Mouse (Mus musculus): ENCODE measurements at regions not wholly inside any gene's neighbourhood (a gene's known extent, or its start where the extent isn't known, plus 50 kb on each side); places are given as distances from the start of the nearest gene placed in this dataset.

DNA sequence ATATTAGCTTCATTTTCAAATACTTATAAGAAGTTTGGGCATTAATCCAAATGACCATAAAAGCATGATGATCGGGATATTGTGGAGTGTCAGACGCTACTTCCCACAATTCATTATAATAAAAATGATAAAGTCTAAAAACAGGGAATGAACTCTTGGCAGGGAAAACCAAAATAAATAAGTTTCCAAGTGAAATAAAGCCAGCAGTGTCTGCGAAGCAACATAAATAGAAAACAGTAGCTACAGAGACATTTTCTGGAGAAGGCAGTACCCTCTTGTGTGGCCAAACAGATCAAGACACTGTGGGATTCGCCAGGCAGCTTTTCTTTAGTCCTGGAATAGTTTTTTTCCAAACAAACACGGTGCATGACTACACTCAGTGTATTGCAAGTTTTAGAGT lies 172.7 kb upstream of the Hand2 start:
- no peaks in the 10 kb centered on the region for H3K36me3 ChIP-seq (ENCODE audit: control insufficient read depth, insufficient read depth, low read length)
- no peak overlapping the region for H3K4me3 ChIP-seq (ENCODE audit: low read depth, low read length)
- 79% methylated on average over 5 of the region's 5 CpGs for WGBS
- H3K27ac ChIP-seq (ENCODE audit: low read depth, low read length) = no peak overlapping the region
- ATAC-seq (ENCODE audit: low read depth) = no peak
- H3K9ac ChIP-seq (replicated peaks; ENCODE audit: low read depth, low read length) = no peak overlapping the region
- H3K9me3 ChIP-seq (ENCODE audit: control insufficient read depth, low read length) = no peaks in the 10 kb centered on the region
- no peak overlapping the region for H3K4me2 ChIP-seq (ENCODE audit: low read depth, low read length)
- no peaks in the 10 kb centered on the region for H3K27me3 ChIP-seq (ENCODE audit: control insufficient read depth, insufficient read depth, low read length)
- no peaks in the 10 kb centered on the region for H3K4me1 ChIP-seq (ENCODE audit: control insufficient read depth, insufficient read depth, low read length)

- no peak for ATAC-seq (ENCODE audit: low read depth)
- Histone ChIP-seq H3K9ac (replicated peaks; ENCODE audit: low read depth, low read length) (no peak overlapping the region), H3K4me2 (ENCODE audit: low read depth, low read length) (no peak overlapping the region), H3K27ac (ENCODE audit: low read depth, low read length) (no peak overlapping the region), H3K27me3 (ENCODE audit: control insufficient read depth, insufficient read depth, low read length) (no peaks in the 10 kb centered on the region), H3K9me3 (ENCODE audit: control insufficient read depth, low read length) (no peaks in the 10 kb centered on the region), H3K4me3 (ENCODE audit: low read depth, low read length) (no peak overlapping the region), H3K36me3 (ENCODE audit: control insufficient read depth, insufficient read depth, low read length) (no peaks in the 10 kb centered on the region), H3K4me1 (ENCODE audit: control insufficient read depth, insufficient read depth, low read length) (no peaks in the 10 kb centered on the region)
- 85% methylated on average over 2 of the region's 2 CpGs for WGBS
Observed at GRCm38 (mm10) chr8:57191153-57191552, 129.6 kb upstream of the Hand2 start.

- ATAC-seq (ENCODE audit: low read depth) = no peak
- WGBS = 88% methylated on average over 8 of the region's 8 CpGs
- Histone ChIP-seq H3K4me3 (ENCODE audit: low read depth, low read length) (no peak overlapping the region), H3K4me1 (ENCODE audit: control insufficient read depth, insufficient read depth, low read length) (no peaks in the 10 kb centered on the region), H3K9ac (replicated peaks; ENCODE audit: low read depth, low read length) (no peak overlapping the region), H3K27me3 (ENCODE audit: control insufficient read depth, insufficient read depth, low read length) (no peaks in the 10 kb centered on the region), H3K27ac (ENCODE audit: low read depth, low read length) (no peak overlapping the region), H3K4me2 (ENCODE audit: low read depth, low read length) (no peak overlapping the region), H3K9me3 (ENCODE audit: control insufficient read depth, low read length) (no peaks in the 10 kb centered on the region), H3K36me3 (ENCODE audit: control insufficient read depth, insufficient read depth, low read length) (no peaks in the 10 kb centered on the region)
Observed at GRCm38 (mm10) chr8:57200280-57200679, 120.5 kb upstream of the Hand2 start.

GRCm38 (mm10) chr8:57209584-57209983 lies 111.2 kb upstream of the Hand2 start:
- Histone ChIP-seq H3K36me3 (ENCODE audit: control insufficient read depth, insufficient read depth, low read length) (no peaks in the 10 kb centered on the region), H3K4me1 (ENCODE audit: control insufficient read depth, insufficient read depth, low read length) (no peaks in the 10 kb centered on the region), H3K9ac (replicated peaks; ENCODE audit: low read depth, low read length) (no peak overlapping the region), H3K4me2 (ENCODE audit: low read depth, low read length) (no peak overlapping the region), H3K4me3 (ENCODE audit: low read depth, low read length) (no peak overlapping the region), H3K27me3 (ENCODE audit: control insufficient read depth, insufficient read depth, low read length) (no peaks in the 10 kb centered on the region), H3K27ac (ENCODE audit: low read depth, low read length) (no peak overlapping the region), H3K9me3 (ENCODE audit: control insufficient read depth, low read length) (no peaks in the 10 kb centered on the region)
- ATAC-seq (ENCODE audit: low read depth) = no peak
- 82% methylated on average over 6 of the region's 6 CpGs for WGBS

- Histone ChIP-seq H3K4me3 (ENCODE audit: low read depth, low read length) (no peak overlapping the region), H3K9me3 (ENCODE audit: control insufficient read depth, low read length) (no peaks in the 10 kb centered on the region), H3K27me3 (ENCODE audit: control insufficient read depth, insufficient read depth, low read length) (no peaks in the 10 kb centered on the region), H3K27ac (ENCODE audit: low read depth, low read length) (no peak overlapping the region), H3K9ac (replicated peaks; ENCODE audit: low read depth, low read length) (no peak overlapping the region), H3K4me2 (ENCODE audit: low read depth, low read length) (no peak overlapping the region), H3K4me1 (ENCODE audit: control insufficient read depth, insufficient read depth, low read length) (no peaks in the 10 kb centered on the region), H3K36me3 (ENCODE audit: control insufficient read depth, insufficient read depth, low read length) (no peaks in the 10 kb centered on the region)
- no peak for ATAC-seq (ENCODE audit: low read depth)
- WGBS = 75% methylated on average over 5 of the region's 5 CpGs
Observed at GRCm38 (mm10) chr8:57213066-57213465, 107.7 kb upstream of the Hand2 start.

GRCm38 (mm10) chr8:57213982-57214930 lies 106.5 kb upstream of the Hand2 start:
- no peaks in the 10 kb centered on the region for H3K9me3 ChIP-seq (ENCODE audit: control insufficient read depth, low read length)
- H3K4me2 ChIP-seq (ENCODE audit: low read depth, low read length) = no peak overlapping the region
- no peak overlapping the region for H3K27ac ChIP-seq (ENCODE audit: low read depth, low read length)
- no peak overlapping the region for H3K4me3 ChIP-seq (ENCODE audit: low read depth, low read length)
- 73% methylated on average over 31 of the region's 31 CpGs for WGBS
- no peaks in the 10 kb centered on the region for H3K27me3 ChIP-seq (ENCODE audit: control insufficient read depth, insufficient read depth, low read length)
- no peaks in the 10 kb centered on the region for H3K4me1 ChIP-seq (ENCODE audit: control insufficient read depth, insufficient read depth, low read length)
- no peaks in the 10 kb centered on the region for H3K36me3 ChIP-seq (ENCODE audit: control insufficient read depth, insufficient read depth, low read length)
- ATAC-seq (ENCODE audit: low read depth) = no peak
- no peak overlapping the region for H3K9ac ChIP-seq (replicated peaks; ENCODE audit: low read depth, low read length)

DNA sequence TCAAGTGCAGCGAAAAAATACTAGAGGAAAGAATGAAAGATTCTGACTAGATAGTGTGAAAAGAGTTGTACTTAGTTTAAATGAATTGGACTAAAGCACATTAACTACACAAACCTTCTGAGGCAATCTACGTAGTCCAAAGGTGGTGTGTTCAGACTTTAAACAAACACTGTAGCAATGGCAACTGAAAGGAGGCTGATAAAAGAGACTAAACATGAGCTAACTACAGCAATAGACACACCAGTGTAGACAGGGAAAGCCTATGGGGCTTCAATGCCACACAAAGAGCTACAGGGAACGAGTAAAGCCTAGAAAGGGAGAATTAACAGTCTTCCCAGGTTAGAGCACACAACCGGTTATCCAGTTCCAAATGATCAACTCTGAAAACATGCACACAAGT lies 90.2 kb upstream of the Hand2 start:
- H3K27me3 ChIP-seq (ENCODE audit: control insufficient read depth, insufficient read depth, low read length) = no peaks in the 10 kb centered on the region
- H3K27ac ChIP-seq (ENCODE audit: low read depth, low read length) = no peak overlapping the region
- no peak for ATAC-seq (ENCODE audit: low read depth)
- H3K4me1 ChIP-seq (ENCODE audit: control insufficient read depth, insufficient read depth, low read length) = no peaks in the 10 kb centered on the region
- H3K4me2 ChIP-seq (ENCODE audit: low read depth, low read length) = no peak overlapping the region
- no peaks in the 10 kb centered on the region for H3K9me3 ChIP-seq (ENCODE audit: control insufficient read depth, low read length)
- H3K4me3 ChIP-seq (ENCODE audit: low read depth, low read length) = no peak overlapping the region
- 76% methylated on average over 4 of the region's 4 CpGs for WGBS
- no peaks in the 10 kb centered on the region for H3K36me3 ChIP-seq (ENCODE audit: control insufficient read depth, insufficient read depth, low read length)
- H3K9ac ChIP-seq (replicated peaks; ENCODE audit: low read depth, low read length) = no peak overlapping the region

GRCm38 (mm10) chr8:57242301-57242700 lies 78.5 kb upstream of the Hand2 start:
- H3K9ac ChIP-seq (replicated peaks; ENCODE audit: low read depth, low read length) = no peak overlapping the region
- WGBS = 79% methylated on average over 2 of the region's 2 CpGs
- H3K27me3 ChIP-seq (ENCODE audit: control insufficient read depth, insufficient read depth, low read length) = no peaks in the 10 kb centered on the region
- no peaks in the 10 kb centered on the region for H3K4me1 ChIP-seq (ENCODE audit: control insufficient read depth, insufficient read depth, low read length)
- no peaks in the 10 kb centered on the region for H3K36me3 ChIP-seq (ENCODE audit: control insufficient read depth, insufficient read depth, low read length)
- ATAC-seq (ENCODE audit: low read depth) = no peak
- H3K4me3 ChIP-seq (ENCODE audit: low read depth, low read length) = no peak overlapping the region
- no peak overlapping the region for H3K4me2 ChIP-seq (ENCODE audit: low read depth, low read length)
- no peak overlapping the region for H3K27ac ChIP-seq (ENCODE audit: low read depth, low read length)
- H3K9me3 ChIP-seq (ENCODE audit: control insufficient read depth, low read length) = no peaks in the 10 kb centered on the region

- 85% methylated on average over 5 of the region's 5 CpGs for WGBS
- no peak for ATAC-seq (ENCODE audit: low read depth)
Observed at GRCm38 (mm10) chr8:57249061-57249460, 71.7 kb upstream of the Hand2 start.

More at GRCm38 (mm10) chr8:57249061-57249460, 71.7 kb upstream of the Hand2 start:
- no peaks in the 10 kb centered on the region for H3K36me3 ChIP-seq (ENCODE audit: control insufficient read depth, insufficient read depth, low read length)
- no peaks in the 10 kb centered on the region for H3K27me3 ChIP-seq (ENCODE audit: control insufficient read depth, insufficient read depth, low read length)
- no peaks in the 10 kb centered on the region for H3K4me1 ChIP-seq (ENCODE audit: control insufficient read depth, insufficient read depth, low read length)
- H3K4me3 ChIP-seq (ENCODE audit: low read depth, low read length) = no peak overlapping the region
- H3K9ac ChIP-seq (replicated peaks; ENCODE audit: low read depth, low read length) = no peak overlapping the region
- H3K27ac ChIP-seq (ENCODE audit: low read depth, low read length) = no peak overlapping the region
- H3K4me2 ChIP-seq (ENCODE audit: low read depth, low read length) = no peak overlapping the region
- H3K9me3 ChIP-seq (ENCODE audit: control insufficient read depth, low read length) = no peaks in the 10 kb centered on the region

Measured in neural tube, embryonic 14.5 days (tissue).